Mouse (Mus musculus): Measurements from ENCODE around the gene Il5ra. TPM values are rescaled to one million over a fixed set of nuclear protein-coding genes. Genes with fewer than 3 reads are reported as not detected.

The Il5ra gene
- not detected in 2 replicates for polyA plus RNA-seq (2016; fragmentation: Nextera tagmentation; extraction: Ambion mirVana)

DNA sequence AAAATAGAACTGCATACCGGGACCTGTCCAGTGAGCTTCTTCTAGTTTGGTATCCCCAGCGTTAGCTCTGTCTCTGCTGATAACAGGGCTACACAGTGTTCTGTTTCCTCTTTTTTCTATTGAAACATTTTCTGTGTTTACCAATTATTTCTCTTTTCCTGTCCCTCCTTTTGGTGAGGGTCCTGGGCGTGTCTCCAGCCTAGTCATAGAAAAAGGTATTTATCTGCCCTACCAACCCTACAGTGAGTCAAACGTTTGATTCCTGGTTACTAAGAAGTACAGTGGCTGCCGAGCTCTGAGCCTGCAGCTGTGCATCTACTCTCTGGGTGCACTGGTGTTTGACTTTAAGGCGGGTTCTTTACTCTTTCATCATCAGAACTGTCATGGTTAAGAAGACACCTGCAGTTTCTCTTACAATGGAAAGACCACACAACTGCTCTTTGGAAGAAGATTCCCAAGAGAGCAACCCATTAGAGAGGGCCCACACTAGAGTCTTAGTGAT lies at the start of gene Il5ra:
Gene Il5ra (minus strand): TSS at position 151 of the 502 bp plus-strand sequence.
- Histone ChIP-seq H3K4me2 (no peak within 1 kb of the TSS), H3K27ac (ENCODE audit: poor library complexity, severe bottlenecking) (no peak within 1 kb of the TSS), H3K9ac (no peak within 1 kb of the TSS), H3K4me1 (replicated peaks) (no peaks in the 10 kb centered on the region), H3K36me3 (no peaks in the 10 kb centered on the region), H3K27me3 (replicated peaks) (no peaks in the 10 kb centered on the region), H3K4me3 (no peak within 1 kb of the TSS), H3K9me3 (replicated peaks) (no peaks in the 10 kb centered on the region)
- 53% methylated on average over 6 of the region's 6 CpGs for WGBS
- ATAC-seq (ENCODE audit: insufficient number of reproducible peaks, low FRiP score) = no peak

GRCm38 (mm10) chr6:106794094-106794814 lies 45.4 kb upstream of the Il5ra start:
- H3K4me1 ChIP-seq (replicated peaks) = peaks cover 14% of the 10 kb centered on the region
- no peak overlapping the region for H3K4me3 ChIP-seq
- H3K9ac ChIP-seq = no peak overlapping the region
- no peak overlapping the region for H3K27ac ChIP-seq (ENCODE audit: poor library complexity, severe bottlenecking)
- no peaks in the 10 kb centered on the region for H3K27me3 ChIP-seq (replicated peaks)
- WGBS = 83% methylated on average over 13 of the region's 13 CpGs
- peaks cover 33% of the 10 kb centered on the region for H3K36me3 ChIP-seq
- H3K4me2 ChIP-seq = no peak overlapping the region
- H3K9me3 ChIP-seq (replicated peaks) = no peaks in the 10 kb centered on the region
- ATAC-seq (ENCODE audit: insufficient number of reproducible peaks, low FRiP score) = no peak

DNA sequence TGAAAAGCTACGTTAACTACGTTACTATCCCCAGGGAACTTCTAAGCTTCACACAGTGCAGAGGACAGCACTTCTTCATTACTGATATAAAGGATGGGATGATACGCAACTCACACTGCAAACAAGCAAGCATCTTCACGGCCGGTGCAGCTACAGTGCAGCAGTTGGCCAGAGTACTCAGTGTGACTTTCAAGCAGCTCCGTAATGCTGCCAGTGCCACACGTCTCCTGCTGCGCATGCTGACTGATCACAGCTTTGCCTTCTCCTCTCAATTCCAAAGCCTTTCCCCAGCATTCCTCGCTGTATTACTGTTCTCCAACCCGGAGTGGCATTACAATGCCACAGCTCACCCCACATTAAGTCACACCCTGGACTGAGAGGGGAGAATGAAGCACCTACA lies 44.8 kb upstream of the Il5ra start:
- Histone ChIP-seq H3K4me3 (no peak overlapping the region), H3K27ac (ENCODE audit: poor library complexity, severe bottlenecking) (no peak overlapping the region), H3K4me2 (no peak overlapping the region), H3K9ac (no peak overlapping the region), H3K4me1 (replicated peaks) (peaks cover 8% of the 10 kb centered on the region), H3K36me3 (peaks cover 36% of the 10 kb centered on the region), H3K27me3 (replicated peaks) (no peaks in the 10 kb centered on the region), H3K9me3 (replicated peaks) (no peaks in the 10 kb centered on the region)
- WGBS = 93% methylated on average over 10 of the region's 10 CpGs
- no peak for ATAC-seq (ENCODE audit: insufficient number of reproducible peaks, low FRiP score)

- H3K27me3 ChIP-seq (replicated peaks) = no peaks in the 10 kb centered on the region
- H3K9ac ChIP-seq = no peak overlapping the region
- peaks cover 40% of the 10 kb centered on the region for H3K36me3 ChIP-seq
- H3K4me1 ChIP-seq (replicated peaks) = 0 out of 2 replicates have a peak, but pooled peaks cover 4% of the 10 kb centered on the region
- no peak for ATAC-seq (ENCODE audit: insufficient number of reproducible peaks, low FRiP score)
- 91% methylated on average over 7 of the region's 7 CpGs for WGBS
- H3K27ac ChIP-seq (ENCODE audit: poor library complexity, severe bottlenecking) = no peak overlapping the region
- H3K4me3 ChIP-seq = no peak overlapping the region
- H3K4me2 ChIP-seq = no peak overlapping the region
- no peaks in the 10 kb centered on the region for H3K9me3 ChIP-seq (replicated peaks)
Measured at GRCm38 (mm10) chr6:106793088-106793487, 44.3 kb upstream of the Il5ra start.

GRCm38 (mm10) chr6:106792486-106792885 lies 43.6 kb upstream of the Il5ra start:
- Histone ChIP-seq H3K27me3 (replicated peaks) (no peaks in the 10 kb centered on the region), H3K4me1 (replicated peaks) (0 out of 2 replicates have a peak, but pooled peaks cover 4% of the 10 kb centered on the region), H3K27ac (ENCODE audit: poor library complexity, severe bottlenecking) (no peak overlapping the region), H3K9me3 (replicated peaks) (no peaks in the 10 kb centered on the region), H3K4me3 (no peak overlapping the region), H3K4me2 (no peak overlapping the region), H3K9ac (no peak overlapping the region), H3K36me3 (peaks cover 42% of the 10 kb centered on the region)
- no peak for ATAC-seq (ENCODE audit: insufficient number of reproducible peaks, low FRiP score)
- 88% methylated on average over 5 of the region's 5 CpGs for WGBS

GRCm38 (mm10) chr6:106791429-106791828 lies 42.6 kb upstream of the Il5ra start:
- Histone ChIP-seq H3K27ac (ENCODE audit: poor library complexity, severe bottlenecking) (no peak overlapping the region), H3K4me2 (no peak overlapping the region), H3K36me3 (peaks cover 50% of the 10 kb centered on the region), H3K9me3 (replicated peaks) (no peaks in the 10 kb centered on the region), H3K9ac (no peak overlapping the region), H3K4me3 (no peak overlapping the region), H3K27me3 (replicated peaks) (no peaks in the 10 kb centered on the region), H3K4me1 (replicated peaks) (0 out of 2 replicates have a peak, but pooled peaks cover 3% of the 10 kb centered on the region)
- no peak for ATAC-seq (ENCODE audit: insufficient number of reproducible peaks, low FRiP score)
- 87% methylated on average over 8 of the region's 8 CpGs for WGBS

- Histone ChIP-seq H3K27ac (ENCODE audit: poor library complexity, severe bottlenecking) (no peak overlapping the region), H3K9ac (no peak overlapping the region), H3K36me3 (peaks cover 35% of the 10 kb centered on the region), H3K4me3 (no peak overlapping the region), H3K9me3 (replicated peaks) (no peaks in the 10 kb centered on the region), H3K4me2 (no peak overlapping the region), H3K4me1 (replicated peaks) (no peaks in the 10 kb centered on the region), H3K27me3 (replicated peaks) (no peaks in the 10 kb centered on the region)
- WGBS = 85% methylated on average over 3 of the region's 3 CpGs
- no peak for ATAC-seq (ENCODE audit: insufficient number of reproducible peaks, low FRiP score)
Measured at GRCm38 (mm10) chr6:106787138-106787537, 38.3 kb upstream of the Il5ra start.

DNA sequence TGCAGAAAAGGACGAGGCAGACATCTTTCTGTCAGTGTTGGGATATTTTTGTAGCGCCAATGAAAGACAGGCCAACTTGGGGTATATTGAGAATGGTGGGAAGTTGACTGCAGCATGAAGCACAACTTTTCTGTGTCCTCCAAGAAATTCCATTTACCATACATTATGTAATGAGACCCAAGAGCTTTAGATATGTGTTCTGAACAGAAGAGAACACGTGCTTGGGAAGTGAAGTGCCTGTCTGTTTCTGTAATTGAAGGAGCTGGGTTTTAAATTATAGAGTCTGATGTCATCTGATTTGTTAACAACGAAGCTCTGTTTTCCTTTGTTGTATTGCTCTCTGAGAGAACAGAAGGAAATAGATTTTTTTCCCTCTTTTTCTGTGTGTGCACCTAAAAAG lies 21.2 kb upstream of the Il5ra start:
- no peaks in the 10 kb centered on the region for H3K9me3 ChIP-seq (replicated peaks)
- 49% methylated on average over 4 of the region's 4 CpGs for WGBS
- ATAC-seq (ENCODE audit: insufficient number of reproducible peaks, low FRiP score) = no peak

DNA sequence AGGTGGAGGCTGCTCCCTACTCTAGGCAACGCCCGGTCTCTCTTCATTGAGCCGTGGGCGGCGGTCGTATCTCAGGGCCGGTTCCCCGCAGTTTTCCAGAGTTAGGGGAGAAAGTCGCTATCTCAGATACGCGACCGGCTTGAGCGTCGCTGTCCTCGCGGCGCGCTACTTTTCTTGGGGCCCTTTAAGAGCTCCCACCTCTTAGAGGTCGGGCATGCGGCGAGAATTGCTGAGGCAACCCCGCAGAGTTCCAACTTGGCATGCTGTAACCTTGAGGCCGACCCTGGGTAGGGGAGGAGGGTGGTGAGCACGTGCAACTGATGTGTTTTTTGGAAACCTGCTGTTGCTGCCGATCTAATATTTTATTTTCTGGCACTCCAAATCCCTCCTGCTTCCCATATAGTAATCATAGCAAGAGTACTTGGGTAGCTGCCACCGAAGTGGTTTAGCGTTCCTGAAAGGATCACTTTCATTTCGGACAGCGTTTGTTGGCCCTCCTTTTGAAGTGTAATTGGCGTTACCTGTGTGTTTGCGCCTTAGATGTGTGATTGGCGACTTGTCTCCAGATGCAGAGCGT lies 20.5 kb upstream of the Il5ra start:
- Histone ChIP-seq H3K4me2 (peak overlapping the region; percentile 98), H3K4me1 (replicated peaks) (peaks cover 10% of the 10 kb centered on the region), H3K9ac (peak overlapping the region; percentile 75), H3K4me3 (peak overlapping the region; percentile 80), H3K36me3 (peaks cover 20% of the 10 kb centered on the region), H3K9me3 (replicated peaks) (no peaks in the 10 kb centered on the region), H3K27me3 (replicated peaks) (no peaks in the 10 kb centered on the region), H3K27ac (ENCODE audit: poor library complexity, severe bottlenecking) (no peak overlapping the region)
- ATAC-seq (ENCODE audit: insufficient number of reproducible peaks, low FRiP score) = peak; percentile 76
- 2% methylated on average over 33 of the region's 33 CpGs for WGBS

More for the DNA sequence above, 21.2 kb upstream of the Il5ra start:
- Histone ChIP-seq H3K36me3 (peaks cover 23% of the 10 kb centered on the region), H3K4me2 (peak overlapping the region; percentile 98), H3K9ac (peak overlapping the region; percentile 75), H3K27ac (ENCODE audit: poor library complexity, severe bottlenecking) (no peak overlapping the region), H3K27me3 (replicated peaks) (no peaks in the 10 kb centered on the region), H3K4me3 (peak overlapping the region; percentile 80), H3K4me1 (replicated peaks) (peaks cover 10% of the 10 kb centered on the region)

- 8% methylated on average over 35 of the region's 35 CpGs for WGBS
- no peak within 1 kb of the TSS for H3K27ac ChIP-seq (ENCODE audit: poor library complexity, severe bottlenecking)
- peak; percentile 100 for ATAC-seq (ENCODE audit: insufficient number of reproducible peaks, low FRiP score)
- peak within 1 kb of the TSS; percentile 98 for H3K4me2 ChIP-seq
- H3K9me3 ChIP-seq (replicated peaks) = no peaks in the 10 kb centered on the region
- H3K27me3 ChIP-seq (replicated peaks) = no peaks in the 10 kb centered on the region
- H3K4me1 ChIP-seq (replicated peaks) = peaks cover 10% of the 10 kb centered on the region
- H3K9ac ChIP-seq = peak within 1 kb of the TSS; percentile 75
- peak within 1 kb of the TSS; percentile 80 for H3K4me3 ChIP-seq
- H3K36me3 ChIP-seq = peaks cover 16% of the 10 kb centered on the region
Measured at GRCm38 (mm10) chr6:106768640-106769289, 19.9 kb upstream of the Il5ra start, which contains the start of gene Trnt1. Trnt1 (plus strand) TSS chr6:106769120.

GRCm38 (mm10) chr6:106766774-106767173 lies 17.9 kb upstream of the Il5ra start:
- H3K9me3 ChIP-seq (replicated peaks) = no peaks in the 10 kb centered on the region
- no peak overlapping the region for H3K9ac ChIP-seq
- H3K4me3 ChIP-seq = no peak overlapping the region

More at GRCm38 (mm10) chr6:106766774-106767173, 17.9 kb upstream of the Il5ra start:
- Histone ChIP-seq H3K27ac (ENCODE audit: poor library complexity, severe bottlenecking) (no peak overlapping the region), H3K4me2 (no peak overlapping the region), H3K4me1 (replicated peaks) (peaks cover 10% of the 10 kb centered on the region), H3K36me3 (peaks cover 6% of the 10 kb centered on the region; the same call in 1 of the 2 replicates), H3K27me3 (replicated peaks) (no peaks in the 10 kb centered on the region)
- 67% methylated on average over 4 of the region's 4 CpGs for WGBS
- no peak for ATAC-seq (ENCODE audit: insufficient number of reproducible peaks, low FRiP score)
